Mouse (Mus musculus) cerebellum, postnatal 36 days (tissue): ENCODE data around the gene Bid.

ENCODE experiments used
- DNase-seq, 2 experiments: peaks; one replicate each; pipeline ENCODE4 v3.0.0; 2021 to 2022; ENCODE audit warnings: mixed read lengths in 2 of 2

Gene Bid

GRCm38 (mm10) chr6:120916074-120916971 is at the start of gene Bid:
Bid (minus strand) TSS chr6:120916853.
- DNase-seq, result peak; percentile 48 to 59

- DNase-seq, result no peak
These were observed 49.2 kb upstream of the Bid start for GRCm38 (mm10) chr6:120965814-120966213.

- peak in 1 of 2 experiments; percentile 21 for DNase-seq
These were observed 47.5 kb upstream of the Bid start for GRCm38 (mm10) chr6:120964179-120964578.

- no peak for DNase-seq
These were observed 43.8 kb upstream of the Bid start for GRCm38 (mm10) chr6:120960338-120961030.

GRCm38 (mm10) chr6:120957331-120957730 is 40.7 kb upstream of the Bid start:
- DNase-seq, result no peak

- DNase-seq, result no peak
These were observed 39.9 kb upstream of the Bid start for GRCm38 (mm10) chr6:120956259-120957161.

GRCm38 (mm10) chr6:120955215-120955614 is 38.6 kb upstream of the Bid start:
- no peak for DNase-seq

GRCm38 (mm10) chr6:120954241-120954640 is 37.6 kb upstream of the Bid start:
- no peak for DNase-seq

GRCm38 (mm10) chr6:120952475-120952874 is 35.8 kb upstream of the Bid start:
- no peak for DNase-seq

- no peak for DNase-seq
These were observed 34.7 kb upstream of the Bid start for GRCm38 (mm10) chr6:120951311-120951710.

GRCm38 (mm10) chr6:120945510-120945909 is 28.9 kb upstream of the Bid start:
- DNase-seq, result no peak

GRCm38 (mm10) chr6:120943964-120944363 is 27.3 kb upstream of the Bid start:
- DNase-seq, result no peak

GRCm38 (mm10) chr6:120943551-120943950 is 26.9 kb upstream of the Bid start:
- no peak for DNase-seq

- DNase-seq, result no peak
These were observed 26.4 kb upstream of the Bid start for GRCm38 (mm10) chr6:120943079-120943478.

GRCm38 (mm10) chr6:120941575-120941974 is 24.9 kb upstream of the Bid start:
- DNase-seq, result no peak

- no peak for DNase-seq
These were observed 24.4 kb upstream of the Bid start for GRCm38 (mm10) chr6:120941084-120941481.

- DNase-seq, result no peak
These were observed 23.9 kb upstream of the Bid start for GRCm38 (mm10) chr6:120940446-120941083.

GRCm38 (mm10) chr6:120939783-120940182 is 23.1 kb upstream of the Bid start:
- DNase-seq, result no peak

- DNase-seq, result no peak
These were observed 22.3 kb upstream of the Bid start for GRCm38 (mm10) chr6:120938763-120939450.

- no peak for DNase-seq
These were observed 21.5 kb upstream of the Bid start for GRCm38 (mm10) chr6:120937999-120938608.

- DNase-seq, result no peak
These were observed 20.5 kb upstream of the Bid start for GRCm38 (mm10) chr6:120937104-120937617.
